Mouse (Mus musculus) liver, embryonic 12.5 days (tissue): ENCODE measurements at regions not wholly inside any gene's neighbourhood (a gene's known extent, or its start where the extent isn't known, plus 50 kb on each side); places are given as distances from the start of the nearest gene placed in this dataset.
"Not testable (repeated sequence)": the region's sequence is repeated elsewhere in the genome, so short reads cannot be mapped to it uniquely, and the experiment has no call there.

Source experiments
- ATAC-seq: fragments of 200-750 bp; cut with Nextera tagmentation; 2 replicates; pipeline ENCODE4 v1.8.0; 2017; ENCODE audit warnings: moderate number of reproducible peaks, mild to moderate bottlenecking, moderate library complexity
- H3K27ac ChIP-seq: fragments of 300-500 bp; sonication (generic); 2 replicates; pipeline ENCODE4 v1.5.1; 2016; ENCODE audit warnings: mild to moderate bottlenecking
- H3K27me3 ChIP-seq: fragments of 300-500 bp; sonication (generic); replicated peaks from 2 replicates; pipeline ENCODE4 v1.6.1; 2016; ENCODE audit warnings: mild to moderate bottlenecking, moderate library complexity
- H3K36me3 ChIP-seq: fragments of 300-500 bp; sonication (generic); 2 replicates; pipeline ENCODE4 v1.6.1; 2016; ENCODE audit warnings: mild to moderate bottlenecking, moderate library complexity
- H3K4me1 ChIP-seq: fragments of 300-500 bp; sonication (generic); 2 replicates; pipeline ENCODE4 v1.6.1; 2016
- H3K4me2 ChIP-seq: fragments of 300-500 bp; sonication (generic); 2 replicates; pipeline ENCODE4 v1.6.1; 2016; ENCODE audit warnings: mild to moderate bottlenecking, moderate library complexity
- H3K4me3 ChIP-seq: fragments of 300-500 bp; sonication (generic); 2 replicates; pipeline ENCODE4 v1.5.1; 2016; ENCODE audit warnings: mild to moderate bottlenecking, moderate library complexity
- H3K9ac ChIP-seq: fragments of 300-500 bp; sonication (generic); 2 replicates; pipeline ENCODE4 v1.6.1; 2016; ENCODE audit warnings: mild to moderate bottlenecking, moderate library complexity
- H3K9me3 ChIP-seq: fragments of 300-500 bp; sonication (generic); replicated peaks from 2 replicates; pipeline ENCODE4 v1.6.1; 2016; ENCODE audit warnings: mild to moderate bottlenecking, moderate library complexity
- WGBS: fragments of 180-500 bp; shearing (Covaris S2); methylation state at CpG from one replicate; pipeline ENCODE4 v1.1.7; 2016; ENCODE audit not compliant: insufficient replicate concordance; 5-methylcytosine and 5-hydroxymethylcytosine counted together

DNA sequence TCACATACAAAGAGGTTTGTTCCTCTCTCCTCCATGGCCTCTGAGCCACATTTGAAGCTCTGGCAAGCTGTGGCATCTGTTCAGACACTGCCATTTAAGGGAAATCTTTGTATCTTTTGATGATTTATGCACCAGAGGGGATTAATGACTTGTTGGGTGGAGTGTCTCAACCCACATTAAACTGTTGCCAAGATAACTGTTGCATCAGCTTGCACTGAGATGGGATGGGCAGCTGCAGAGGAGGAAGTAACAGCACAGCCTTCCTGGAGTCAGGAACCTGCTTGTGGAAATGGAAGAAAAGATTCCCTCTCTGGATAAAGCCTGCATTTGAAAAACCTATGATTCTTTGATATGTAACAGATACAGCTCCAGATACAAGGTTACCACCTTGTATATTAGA, 119.1 kb downstream of the Olfr721-ps1 start:
- ATAC-seq = no peak
- Histone ChIP-seq H3K27ac (no peak overlapping the region), H3K9ac (no peak overlapping the region), H3K4me3 (no peak overlapping the region), H3K27me3 (no peaks in the 10 kb centered on the region), H3K4me1 (no peaks in the 10 kb centered on the region), H3K9me3 (no peaks in the 10 kb centered on the region), H3K36me3 (no peaks in the 10 kb centered on the region), H3K4me2 (no peak overlapping the region)

DNA sequence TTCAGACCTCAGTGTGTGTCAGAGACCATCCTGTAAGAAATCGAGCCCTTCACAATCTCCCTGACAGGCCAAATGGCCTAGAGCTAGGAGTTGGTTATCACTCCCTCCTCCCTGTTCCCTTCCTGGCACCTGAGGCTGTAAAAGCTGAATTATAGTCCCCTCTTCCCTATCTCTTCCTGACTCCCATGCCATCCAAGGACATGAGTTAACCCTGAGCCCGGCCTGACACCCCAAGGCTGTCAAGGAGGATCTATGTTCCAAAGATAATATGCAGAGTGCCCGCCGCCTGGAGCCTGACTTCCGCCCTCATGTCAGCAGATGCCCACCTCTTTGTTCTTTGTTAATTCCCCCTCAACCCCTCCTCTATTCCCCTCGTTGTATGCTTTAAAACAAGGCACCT, 120.2 kb downstream of the Olfr721-ps1 start:
- H3K4me2 ChIP-seq, H3K4me1 ChIP-seq, H3K4me3 ChIP-seq, H3K9me3 ChIP-seq, H3K9ac ChIP-seq, ATAC-seq, H3K27ac ChIP-seq, H3K36me3 ChIP-seq, H3K27me3 ChIP-seq: not testable (repeated sequence)
- 45% methylated on average over 6 of the region's 6 CpGs for WGBS

- Histone ChIP-seq H3K9me3 (no peaks in the 10 kb centered on the region), H3K4me1 (no peaks in the 10 kb centered on the region), H3K4me3 (no peak overlapping the region), H3K27me3 (no peaks in the 10 kb centered on the region), H3K9ac (no peak overlapping the region), H3K4me2 (no peak overlapping the region), H3K27ac (no peak overlapping the region), H3K36me3 (no peaks in the 10 kb centered on the region)
- 61% methylated on average over 4 of the region's 4 CpGs for WGBS
- no peak for ATAC-seq
Measured at GRCm38 (mm10) chr14:14525225-14525624, 124.1 kb downstream of the Olfr721-ps1 start.

DNA sequence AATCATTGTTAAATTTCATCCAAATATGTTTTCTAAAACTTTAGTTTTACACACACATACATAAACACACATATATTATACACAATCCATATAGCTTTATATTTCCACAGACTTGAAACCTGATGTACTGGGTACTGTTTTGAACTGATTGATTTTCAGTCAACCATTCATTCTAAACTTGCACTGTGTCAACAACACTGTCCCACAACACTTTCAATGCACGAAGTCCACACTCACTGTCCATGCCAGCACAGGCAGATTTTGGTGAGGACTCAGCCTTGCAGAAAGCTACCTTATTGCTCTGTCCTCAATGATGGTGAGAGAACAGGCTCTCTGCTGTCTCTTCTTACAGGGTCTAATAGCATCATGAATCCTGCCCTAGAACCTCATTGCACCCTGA, 127.3 kb downstream of the Olfr721-ps1 start:
- WGBS = 40% methylated on average over 1 of the region's 1 CpGs
- Histone ChIP-seq H3K4me3 (no peak overlapping the region), H3K27ac (no peak overlapping the region), H3K4me1 (no peaks in the 10 kb centered on the region), H3K4me2 (no peak overlapping the region), H3K36me3 (no peaks in the 10 kb centered on the region), H3K27me3 (no peaks in the 10 kb centered on the region), H3K9ac (no peak overlapping the region), H3K9me3 (no peaks in the 10 kb centered on the region)
- peak; percentile 71 for ATAC-seq

GRCm38 (mm10) chr14:14541206-14541605, 140.1 kb downstream of the Olfr721-ps1 start:
- Histone ChIP-seq H3K9me3 (no peaks in the 10 kb centered on the region), H3K36me3 (no peaks in the 10 kb centered on the region), H3K4me1 (no peaks in the 10 kb centered on the region), H3K27ac (no peak overlapping the region), H3K4me2 (no peak overlapping the region), H3K27me3 (no peaks in the 10 kb centered on the region), H3K4me3 (no peak overlapping the region), H3K9ac (no peak overlapping the region)
- no peak for ATAC-seq

GRCm38 (mm10) chr14:14541705-14542104, 140.6 kb downstream of the Olfr721-ps1 start:
- H3K4me3 ChIP-seq = no peak overlapping the region
- H3K4me2 ChIP-seq = no peak overlapping the region
- H3K27ac ChIP-seq = no peak overlapping the region
- H3K9me3 ChIP-seq = no peaks in the 10 kb centered on the region
- ATAC-seq = no peak
- no peaks in the 10 kb centered on the region for H3K36me3 ChIP-seq
- no peaks in the 10 kb centered on the region for H3K4me1 ChIP-seq
- H3K27me3 ChIP-seq = no peaks in the 10 kb centered on the region
- H3K9ac ChIP-seq = no peak overlapping the region
- WGBS = 46% methylated on average over 3 of the region's 3 CpGs

- ATAC-seq = no peak
Measured at GRCm38 (mm10) chr14:14544236-14544635, 143.1 kb downstream of the Olfr721-ps1 start.

DNA sequence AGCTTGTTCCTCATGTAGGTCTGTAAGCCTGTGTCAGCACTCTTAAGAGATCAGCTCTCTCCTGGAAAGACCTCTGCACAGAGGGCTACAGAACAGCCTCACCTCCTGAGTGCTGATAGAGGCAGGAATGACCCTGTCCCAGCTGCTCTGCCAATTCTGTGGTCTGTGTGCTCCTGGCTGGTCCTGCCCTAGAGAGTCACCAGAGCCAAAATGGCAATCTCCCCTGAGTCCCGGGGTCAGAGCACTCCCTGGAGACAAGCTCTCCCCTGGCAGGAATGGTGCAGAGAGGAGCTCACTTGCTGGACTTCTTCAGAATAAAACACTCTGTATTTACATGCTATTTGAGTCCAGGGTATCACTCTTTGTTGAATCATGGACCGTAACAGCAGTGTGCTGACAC, 149.9 kb upstream of the Slc4a7 start:
- WGBS = 64% methylated on average over 2 of the region's 2 CpGs

More at GRCm38 (mm10) chr14:14544236-14544635, 143.1 kb downstream of the Olfr721-ps1 start:
- H3K36me3 ChIP-seq = no peaks in the 10 kb centered on the region
- WGBS = 58% methylated on average over 7 of the region's 7 CpGs
- no peak overlapping the region for H3K4me3 ChIP-seq
- H3K9ac ChIP-seq = no peak overlapping the region
- no peak overlapping the region for H3K27ac ChIP-seq
- H3K9me3 ChIP-seq = no peaks in the 10 kb centered on the region
- H3K4me1 ChIP-seq = no peaks in the 10 kb centered on the region
- no peak overlapping the region for H3K4me2 ChIP-seq
- no peaks in the 10 kb centered on the region for H3K27me3 ChIP-seq

DNA sequence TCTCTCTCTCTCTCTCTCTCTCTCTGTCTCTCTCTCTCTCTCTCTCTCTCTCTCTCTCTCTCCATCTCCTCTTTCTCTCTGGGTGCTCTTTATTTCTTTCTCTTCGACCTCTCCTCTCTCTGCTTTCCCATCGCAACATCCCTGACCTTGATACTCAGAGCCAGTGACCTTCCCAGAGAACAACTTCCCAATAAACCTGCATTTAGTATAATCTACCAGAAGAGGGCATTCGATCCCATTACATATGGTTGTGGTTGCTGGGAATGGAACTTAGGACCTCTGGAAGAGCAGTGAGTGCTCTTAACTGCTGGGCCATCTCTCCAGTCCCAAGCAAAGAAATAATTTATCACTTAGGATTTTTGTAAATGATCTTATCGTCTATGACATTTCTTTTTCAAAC, 127.2 kb upstream of the Slc4a7 start:
- no peaks in the 10 kb centered on the region for H3K27me3 ChIP-seq
- WGBS = 40% methylated on average over 4 of the region's 4 CpGs
- no peak overlapping the region for H3K4me2 ChIP-seq
- H3K36me3 ChIP-seq = no peaks in the 10 kb centered on the region
- no peaks in the 10 kb centered on the region for H3K9me3 ChIP-seq
- H3K4me1 ChIP-seq = no peaks in the 10 kb centered on the region
- no peak overlapping the region for H3K27ac ChIP-seq
- no peak overlapping the region for H3K4me3 ChIP-seq
- no peak overlapping the region for H3K9ac ChIP-seq
- ATAC-seq = no peak

More for the DNA sequence above, 149.9 kb upstream of the Slc4a7 start:
- no peak for ATAC-seq
- H3K27me3 ChIP-seq = no peaks in the 10 kb centered on the region
- no peak overlapping the region for H3K4me3 ChIP-seq
- H3K27ac ChIP-seq = no peak overlapping the region
- no peaks in the 10 kb centered on the region for H3K4me1 ChIP-seq
- H3K9ac ChIP-seq = no peak overlapping the region
- H3K9me3 ChIP-seq = no peaks in the 10 kb centered on the region
- H3K4me2 ChIP-seq = no peak overlapping the region
- no peaks in the 10 kb centered on the region for H3K36me3 ChIP-seq

DNA sequence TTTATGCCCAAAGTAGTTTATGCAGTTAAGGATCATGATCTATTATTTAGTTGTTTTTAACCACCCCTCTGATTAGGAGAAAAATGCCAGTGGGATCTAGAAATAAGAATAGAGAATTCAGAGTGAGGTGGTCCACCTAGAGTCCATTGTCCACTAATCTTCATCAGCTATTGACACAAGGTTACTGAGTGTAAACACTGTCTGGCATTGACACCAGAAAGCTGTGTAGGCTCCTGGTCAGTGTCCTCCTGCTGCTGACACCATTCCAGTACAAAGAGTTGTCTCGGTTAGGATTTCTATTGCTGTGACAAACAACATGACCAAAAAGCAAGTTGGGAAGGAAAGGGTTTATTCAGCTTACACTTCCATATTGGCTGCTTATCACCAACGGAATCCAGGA, 110.1 kb upstream of the Slc4a7 start:
- Histone ChIP-seq H3K9me3 (no peaks in the 10 kb centered on the region), H3K4me2 (no peak overlapping the region), H3K4me3 (no peak overlapping the region), H3K36me3 (no peaks in the 10 kb centered on the region), H3K27ac (no peak overlapping the region), H3K4me1 (no peaks in the 10 kb centered on the region), H3K9ac (no peak overlapping the region), H3K27me3 (no peaks in the 10 kb centered on the region)
- no peak for ATAC-seq
- WGBS = 49% methylated on average over 2 of the region's 2 CpGs

DNA sequence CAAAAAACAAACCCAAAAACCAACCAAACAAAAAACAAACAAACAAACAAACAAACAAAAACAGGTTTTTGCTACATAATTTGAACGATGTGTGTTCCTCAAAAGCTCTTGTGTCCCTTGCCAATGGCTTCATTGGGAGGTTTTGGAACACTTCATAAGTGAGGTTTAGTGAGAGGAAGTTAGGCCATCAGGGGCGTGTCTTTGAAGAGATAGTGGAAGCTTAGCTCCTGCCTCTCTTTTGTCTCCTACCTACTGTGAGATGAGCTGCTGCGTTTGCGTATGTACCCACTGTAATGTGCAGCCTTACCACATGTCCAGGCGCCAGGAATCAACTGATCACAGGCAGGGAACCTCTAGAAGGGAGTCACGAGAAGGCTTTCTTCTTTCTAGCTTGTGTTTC, 107.3 kb upstream of the Slc4a7 start:
- H3K4me2 ChIP-seq = no peak overlapping the region
- no peak for ATAC-seq
- H3K4me1 ChIP-seq = no peaks in the 10 kb centered on the region
- no peaks in the 10 kb centered on the region for H3K9me3 ChIP-seq
- 48% methylated on average over 6 of the region's 6 CpGs for WGBS
- no peak overlapping the region for H3K27ac ChIP-seq
- no peak overlapping the region for H3K9ac ChIP-seq
- H3K36me3 ChIP-seq = no peaks in the 10 kb centered on the region
- H3K4me3 ChIP-seq = no peak overlapping the region
- H3K27me3 ChIP-seq = no peaks in the 10 kb centered on the region

DNA sequence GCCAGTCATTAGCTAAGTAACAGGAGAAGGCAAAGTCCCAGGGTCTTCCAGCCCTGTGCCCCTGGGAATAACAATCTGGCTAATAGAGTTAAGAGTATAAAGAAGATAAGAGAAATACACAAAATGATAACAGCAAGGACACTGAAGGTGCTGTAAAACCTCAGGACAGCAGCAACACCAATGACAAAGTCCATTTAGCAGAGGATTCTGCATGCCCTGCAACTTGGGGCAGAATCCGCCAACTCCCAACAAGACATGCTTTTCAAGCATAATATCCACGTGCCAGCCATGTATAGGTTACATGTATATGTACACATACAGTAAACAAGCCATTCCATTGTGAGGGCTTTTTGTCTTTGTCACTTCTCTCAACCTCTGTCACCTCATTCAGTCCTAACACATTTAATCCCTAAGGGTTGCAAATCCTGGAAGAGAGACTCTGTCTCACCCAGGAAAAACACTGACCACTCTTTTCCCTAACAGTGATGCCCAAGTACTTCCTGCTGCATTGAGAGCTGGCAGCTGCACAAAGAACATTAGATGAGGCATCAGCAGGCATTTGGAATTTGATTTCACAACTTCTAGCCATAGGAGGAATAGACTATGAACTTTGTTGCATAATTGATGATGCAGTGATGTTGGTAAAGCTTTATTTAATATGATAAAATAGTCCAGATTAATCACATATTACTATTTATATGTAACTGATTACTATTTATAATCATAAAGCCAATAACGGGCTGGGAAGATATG, 105.8 kb upstream of the Slc4a7 start:
- H3K4me2 ChIP-seq = no peak overlapping the region
- no peak overlapping the region for H3K27ac ChIP-seq
- H3K4me3 ChIP-seq = no peak overlapping the region
- no peak for ATAC-seq
- no peak overlapping the region for H3K9ac ChIP-seq
- no peaks in the 10 kb centered on the region for H3K36me3 ChIP-seq
- H3K9me3 ChIP-seq = no peaks in the 10 kb centered on the region
- 65% methylated on average over 3 of the region's 3 CpGs for WGBS
- no peaks in the 10 kb centered on the region for H3K27me3 ChIP-seq
- H3K4me1 ChIP-seq = no peaks in the 10 kb centered on the region

GRCm38 (mm10) chr14:14599586-14599985, 102.5 kb upstream of the Slc4a7 start:
- WGBS = 28% methylated on average over 2 of the region's 2 CpGs
- H3K27me3 ChIP-seq = no peaks in the 10 kb centered on the region
- H3K36me3 ChIP-seq = no peaks in the 10 kb centered on the region
- H3K9me3 ChIP-seq = no peaks in the 10 kb centered on the region
- no peak for ATAC-seq
- H3K4me3 ChIP-seq = no peak overlapping the region
- no peak overlapping the region for H3K4me2 ChIP-seq
- no peaks in the 10 kb centered on the region for H3K4me1 ChIP-seq
- no peak overlapping the region for H3K27ac ChIP-seq
- no peak overlapping the region for H3K9ac ChIP-seq
